Mouse (Mus musculus): ENCODE results near the gene Efnb3. TPM values are rescaled to one million over a fixed set of nuclear protein-coding genes. Genes with fewer than 3 reads are reported as not detected.

The Efnb3 gene
- total RNA-seq, 2 experiments from 2014 or later = 111 to 140 TPM

GRCm38 (mm10) chr11:69584008-69584407 is 24.0 kb upstream of the Efnb3 start:
- no peak for DNase-seq

GRCm38 (mm10) chr11:69582230-69582805 is 22.3 kb upstream of the Efnb3 start:
- no peak for DNase-seq

GRCm38 (mm10) chr11:69581814-69582213 is 21.8 kb upstream of the Efnb3 start:
- DNase-seq = no peak

- peak; percentile 93 to 96 for DNase-seq
Observed at GRCm38 (mm10) chr11:69581147-69581688, 21.2 kb upstream of the Efnb3 start.

GRCm38 (mm10) chr11:69580572-69581146 is 20.7 kb upstream of the Efnb3 start:
- no peak for DNase-seq

GRCm38 (mm10) chr11:69580091-69580514 is 20.1 kb upstream of the Efnb3 start, which contains the start of the genes Wrap53 and Trp53:
Gene Wrap53 (minus strand): TSS chr11:69580255.
Gene Trp53 (plus strand): TSS chr11:69580359.
- DNase-seq = peak; percentile 96 to 97

- DNase-seq = peak; percentile 97 to 99
Observed at GRCm38 (mm10) chr11:69579128-69580017, 19.4 kb upstream of the Efnb3 start.

GRCm38 (mm10) chr11:69578301-69578700 is 18.3 kb upstream of the Efnb3 start:
- DNase-seq = no peak

GRCm38 (mm10) chr11:69576307-69576706 is 16.3 kb upstream of the Efnb3 start:
- no peak for DNase-seq

GRCm38 (mm10) chr11:69575220-69575619 is 15.2 kb upstream of the Efnb3 start:
- DNase-seq = peak; percentile 17 to 22

GRCm38 (mm10) chr11:69565131-69565530 is 5.1 kb upstream of the Efnb3 start:
- no peak for DNase-seq

- DNase-seq = no peak
Observed at GRCm38 (mm10) chr11:69564391-69564790, 4.4 kb upstream of the Efnb3 start.

- DNase-seq = no peak
Observed at GRCm38 (mm10) chr11:69563373-69563772, 3.4 kb upstream of the Efnb3 start.

- DNase-seq = no peak
Observed at GRCm38 (mm10) chr11:69560896-69561854, 1.2 kb upstream of the Efnb3 start.

- peak; percentile 74 to 81 for DNase-seq
Observed at GRCm38 (mm10) chr11:69559183-69559582, 822 bp downstream of the Efnb3 start.

- peak; percentile 25 to 33 for DNase-seq
Observed at GRCm38 (mm10) chr11:69558756-69559155, 1.2 kb downstream of the Efnb3 start.

- no peak for DNase-seq
Observed at GRCm38 (mm10) chr11:69557381-69557958, 2.5 kb downstream of the Efnb3 start.

GRCm38 (mm10) chr11:69554539-69555140 is 5.4 kb downstream of the Efnb3 start:
- peak in 1 of 2 experiments; percentile 22 for DNase-seq

- DNase-seq = no peak
Observed at GRCm38 (mm10) chr11:69553341-69553721, 6.7 kb downstream of the Efnb3 start.

- DNase-seq = no peak
Observed at GRCm38 (mm10) chr11:69552622-69553340, 7.2 kb downstream of the Efnb3 start.

Data from heart, adult 18-20 months (tissue).